Mouse (Mus musculus) liver, adult 2 months (tissue): ENCODE measurements around the gene Slc45a1.

Experiments
- CTCF ChIP-seq: fragments of 200-500 bp; IDR thresholded peaks from 2 replicates; pipeline ENCODE4 v1.5.1; 2011; ENCODE audit warnings: low read depth, low read length, control low read depth
- POLR2A ChIP-seq: fragments of 200-500 bp; IDR thresholded peaks from 2 replicates; pipeline ENCODE4 v1.6.1; 2011; ENCODE audit warnings: low read length, control low read depth; ENCODE audit not compliant: insufficient read depth; ENCODE audit errors: extremely low read depth

DNA sequence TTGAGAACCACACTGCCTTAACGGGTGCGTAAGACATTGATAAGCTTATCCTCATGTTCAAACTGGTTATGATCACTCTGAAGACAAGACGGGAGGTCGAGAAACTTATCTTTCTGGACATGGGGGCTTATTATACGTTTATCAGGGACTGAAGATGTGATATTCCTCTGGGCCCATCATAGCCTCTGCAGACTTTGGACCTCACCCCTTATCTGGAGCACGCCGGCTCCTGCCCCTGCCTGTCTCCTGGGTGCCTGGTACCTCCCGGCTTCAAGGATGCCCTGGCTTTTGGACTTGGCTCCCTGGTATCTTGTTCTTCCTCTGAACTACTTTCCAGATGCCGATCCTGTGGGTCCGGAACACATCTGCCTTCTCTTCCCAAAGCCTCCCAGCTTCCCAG lies 37.6 kb upstream of the Slc45a1 start:
- TF ChIP-seq POLR2A: no peak
- no peak for TF ChIP-seq CTCF
